Mouse (Mus musculus) bone marrow macrophage, adult 2 months (primary cell): ENCODE data around the gene Jph4. TPM values are rescaled to one million over a fixed set of nuclear protein-coding genes. Genes with fewer than 3 reads are reported as not detected.
A peak's percentile ranks its signal among the peaks of the same experiment; 100 is the strongest.

Source experiments
- H3K27ac ChIP-seq: 2 replicates; pipeline ENCODE4 v1.5.1; 2012; ENCODE audit warnings: low read depth, low read length; ENCODE audit not compliant: insufficient read depth
- H3K4me1 ChIP-seq: 2 replicates; pipeline ENCODE4 v1.6.1; 2012; ENCODE audit warnings: low read length; ENCODE audit not compliant: control insufficient read depth, insufficient read depth
- H3K4me3 ChIP-seq: 2 replicates; pipeline ENCODE4 v1.5.1; 2012; ENCODE audit warnings: mild to moderate bottlenecking, low read length, moderate library complexity; ENCODE audit not compliant: insufficient read depth
- CTCF ChIP-seq: IDR thresholded peaks from 2 replicates; pipeline ENCODE4 v1.5.1; 2012; ENCODE audit warnings: low read depth, mild to moderate bottlenecking, low read length, moderate library complexity
- POLR2A ChIP-seq: IDR thresholded peaks from 2 replicates; pipeline ENCODE4 v1.6.1; 2012; ENCODE audit warnings: mild to moderate bottlenecking, low read depth, low read length, borderline replicate concordance
- polyA plus RNA-seq: library from polyadenylated mRNA; stranded (reverse); fragments of >200 nt; gene quantifications from 2 replicates; pipeline ENCODE4 v1.2.4, GENCODE M21; 2012; ENCODE audit not compliant: missing spikeins, insufficient read depth, insufficient read length

The Jph4 gene
- polyA plus RNA-seq, 1 experiment, result not detected

GRCm38 (mm10) chr14:55108202-55108870 lies 8.4 kb downstream of the Jph4 start:
- TF ChIP-seq POLR2A (no peak), CTCF (no peak)
- Histone ChIP-seq H3K4me3 (no peak overlapping the region), H3K4me1 (peaks cover 14% of the 10 kb centered on the region), H3K27ac (no peak overlapping the region)

DNA sequence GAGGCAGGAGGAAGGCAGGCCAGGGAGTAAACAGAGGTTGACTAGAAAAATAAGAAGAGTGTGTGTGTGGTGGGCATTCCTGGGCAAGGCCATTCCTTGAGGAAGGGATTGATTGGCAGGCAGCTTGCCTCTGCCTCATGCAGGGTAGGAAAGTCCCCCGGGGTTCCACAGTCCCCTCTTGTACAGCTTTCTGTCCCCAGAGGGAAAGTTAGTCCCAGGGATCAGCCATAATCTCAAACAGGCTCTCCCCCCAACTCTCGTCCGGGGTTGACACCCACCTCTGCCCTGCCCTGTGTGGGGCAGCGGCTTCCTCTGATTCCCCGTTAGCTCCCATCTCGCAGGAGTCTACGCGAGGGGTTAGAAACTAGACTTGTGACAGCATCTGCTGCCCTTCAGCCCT lies 9.7 kb downstream of the Jph4 start:
- Histone ChIP-seq H3K27ac (0 out of 2 replicates have a peak overlapping the region, but pooled peaks have one; percentile 6), H3K4me1 (peaks cover 14% of the 10 kb centered on the region), H3K4me3 (no peak overlapping the region)
- no peak for TF ChIP-seq CTCF
- no peak for TF ChIP-seq POLR2A

DNA sequence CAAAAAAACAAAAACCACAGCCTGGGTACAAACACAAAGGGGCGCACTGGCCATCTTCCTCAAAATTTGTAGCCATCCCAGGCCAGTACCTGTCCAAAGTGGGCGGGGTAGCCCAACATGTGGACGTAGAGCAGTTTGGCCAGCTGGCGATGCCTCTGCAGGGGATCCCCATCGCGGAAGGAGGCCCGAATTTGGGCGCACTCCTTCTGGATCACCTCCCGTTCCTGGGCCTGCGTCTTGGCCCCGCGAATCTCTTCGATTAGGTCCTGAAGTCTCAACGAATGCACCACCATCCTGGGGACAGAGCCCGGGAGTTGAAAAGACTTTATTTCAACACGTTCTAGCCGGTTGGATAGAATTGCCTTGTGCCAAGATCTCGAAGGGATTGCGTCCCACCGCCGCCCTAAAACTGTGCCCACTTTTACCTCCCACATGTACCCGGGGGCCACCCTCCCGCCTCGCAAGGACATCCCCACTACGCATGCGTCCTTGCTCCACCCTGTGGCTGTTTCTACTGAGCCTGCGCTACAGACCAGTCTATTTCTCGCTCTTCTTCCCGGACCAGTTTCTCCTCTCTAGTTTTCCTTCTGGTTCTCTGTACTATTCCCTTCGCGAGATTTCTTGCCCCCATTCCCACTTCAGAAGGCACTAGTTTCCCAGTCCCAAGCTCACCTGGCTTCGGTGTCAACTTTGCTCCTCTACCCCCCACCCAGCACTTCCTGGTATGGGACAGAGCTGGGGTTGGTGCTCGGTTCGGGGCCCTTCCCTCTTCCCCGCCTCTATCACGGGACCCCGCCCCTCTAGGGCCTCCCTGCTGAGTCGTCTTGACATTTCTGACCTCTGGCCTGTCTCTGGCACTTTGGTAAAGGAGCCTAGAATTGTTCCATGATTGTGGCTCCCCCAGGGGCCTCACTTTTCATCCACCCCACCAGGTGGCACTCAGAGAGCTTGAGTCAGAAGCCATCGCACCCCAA lies 10.6 kb downstream of the Jph4 start, which contains the start of gene Ap1g2:
Ap1g2 (minus strand) TSS at position 758 of the 974 bp plus-strand sequence.
- peak within 1 kb of the TSS; percentile 79 for H3K4me3 ChIP-seq
- H3K27ac ChIP-seq, result peak within 1 kb of the TSS; percentile 77
- TF ChIP-seq CTCF (no peak), POLR2A (no peak)
- peaks cover 14% of the 10 kb centered on the region for H3K4me1 ChIP-seq

GRCm38 (mm10) chr14:55105386-55105785 lies 11.3 kb downstream of the Jph4 start:
- H3K4me1 ChIP-seq, result peaks cover 14% of the 10 kb centered on the region
- TF ChIP-seq CTCF (no peak), POLR2A (no peak)
- peak overlapping the region; percentile 35; the same call in 1 of the 2 replicates for H3K27ac ChIP-seq
- H3K4me3 ChIP-seq, result peak overlapping the region; percentile 79

GRCm38 (mm10) chr14:55104365-55104764 lies 12.4 kb downstream of the Jph4 start:
- peaks cover 14% of the 10 kb centered on the region for H3K4me1 ChIP-seq
- H3K27ac ChIP-seq, result no peak overlapping the region
- TF ChIP-seq CTCF (no peak), POLR2A (no peak)
- H3K4me3 ChIP-seq, result no peak overlapping the region

GRCm38 (mm10) chr14:55102253-55102785 lies 14.4 kb downstream of the Jph4 start:
- TF ChIP-seq POLR2A, result no peak
- no peak for TF ChIP-seq CTCF
- no peak overlapping the region for H3K4me3 ChIP-seq

DNA sequence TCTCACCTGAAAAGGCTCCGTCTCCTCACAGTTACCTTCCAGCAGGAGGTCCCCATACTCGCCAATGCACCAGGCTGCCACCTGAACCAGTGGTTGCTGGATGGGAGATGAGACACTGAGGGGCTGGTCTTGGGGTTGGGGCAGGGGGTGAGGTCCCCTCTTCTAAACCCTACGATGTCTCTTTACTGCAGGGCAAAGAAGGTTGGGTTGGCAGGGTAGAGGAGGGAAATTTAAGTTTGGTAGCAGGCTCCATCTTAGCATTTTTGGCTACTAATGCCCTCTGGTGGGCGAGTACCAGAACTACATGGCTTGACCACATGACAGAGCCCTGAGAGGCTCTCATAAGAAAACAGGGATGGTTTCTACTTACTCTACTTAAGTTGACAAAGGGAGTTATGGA lies 15.1 kb downstream of the Jph4 start:
- peaks cover 24% of the 10 kb centered on the region for H3K4me1 ChIP-seq
- H3K4me3 ChIP-seq, result no peak overlapping the region
- TF ChIP-seq CTCF (peak; percentile 57), POLR2A (no peak)
- no peak overlapping the region for H3K27ac ChIP-seq

More at GRCm38 (mm10) chr14:55102253-55102785, 14.4 kb downstream of the Jph4 start:
- no peak overlapping the region for H3K27ac ChIP-seq
- H3K4me1 ChIP-seq, result peaks cover 23% of the 10 kb centered on the region

DNA sequence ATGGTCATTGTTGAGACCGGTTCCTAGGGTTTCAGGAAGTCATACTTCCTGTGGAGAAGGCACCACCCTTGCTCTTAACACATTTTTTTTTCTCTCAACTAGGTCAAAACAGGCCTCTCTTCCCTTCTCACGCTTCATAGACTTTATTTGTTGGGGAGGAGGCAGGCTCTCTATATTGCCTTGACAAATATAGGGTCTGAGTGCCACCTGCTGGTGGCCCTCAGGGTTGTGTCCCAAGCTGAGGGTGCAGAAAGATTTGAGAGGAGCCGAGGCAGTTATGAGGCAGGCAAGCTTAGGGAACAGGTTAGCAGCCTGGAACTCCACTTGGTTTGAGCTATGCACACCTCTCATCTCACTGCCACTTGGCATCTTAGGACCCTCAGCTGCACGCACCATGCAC lies 18.7 kb downstream of the Jph4 start:
- H3K4me3 ChIP-seq, result no peak overlapping the region
- peak overlapping the region; percentile 77 for H3K27ac ChIP-seq
- H3K4me1 ChIP-seq, result peaks cover 25% of the 10 kb centered on the region
- TF ChIP-seq POLR2A, result no peak
- TF ChIP-seq CTCF, result peak; percentile 64

DNA sequence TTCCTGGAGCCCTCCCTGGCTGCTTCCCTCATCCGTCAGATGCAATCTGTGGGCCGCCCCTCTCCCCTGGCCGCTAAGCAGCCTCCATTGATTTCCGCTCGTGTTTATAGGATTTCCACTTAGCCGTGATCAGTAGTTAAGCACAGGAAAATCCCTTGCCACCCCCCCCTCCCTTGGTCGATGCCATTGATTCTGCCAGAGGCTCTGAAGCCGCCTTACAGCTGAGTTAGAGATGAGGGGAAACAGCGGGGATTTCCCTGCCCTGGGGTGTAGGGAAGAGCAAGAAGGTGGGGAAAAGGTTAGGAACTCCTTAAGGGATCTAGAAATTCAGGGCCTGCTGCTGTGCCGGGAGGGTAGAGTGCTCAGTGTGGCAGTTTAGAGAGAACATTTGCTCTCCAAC lies 19.1 kb downstream of the Jph4 start:
- Histone ChIP-seq H3K4me3 (no peak overlapping the region), H3K4me1 (peaks cover 25% of the 10 kb centered on the region), H3K27ac (peak overlapping the region; percentile 77)
- no peak for TF ChIP-seq POLR2A
- TF ChIP-seq CTCF, result no peak
